Mouse (Mus musculus): ENCODE measurements at regions not wholly inside any gene's neighbourhood (a gene's known extent, or its start where the extent isn't known, plus 50 kb on each side); places are given as distances from the start of the nearest gene placed in this dataset.
A peak's percentile ranks its signal among the peaks of the same experiment; 100 is the strongest.
"Not testable (repeated sequence)": the region's sequence is repeated elsewhere in the genome, so short reads cannot be mapped to it uniquely, and the experiment has no call there.

DNA sequence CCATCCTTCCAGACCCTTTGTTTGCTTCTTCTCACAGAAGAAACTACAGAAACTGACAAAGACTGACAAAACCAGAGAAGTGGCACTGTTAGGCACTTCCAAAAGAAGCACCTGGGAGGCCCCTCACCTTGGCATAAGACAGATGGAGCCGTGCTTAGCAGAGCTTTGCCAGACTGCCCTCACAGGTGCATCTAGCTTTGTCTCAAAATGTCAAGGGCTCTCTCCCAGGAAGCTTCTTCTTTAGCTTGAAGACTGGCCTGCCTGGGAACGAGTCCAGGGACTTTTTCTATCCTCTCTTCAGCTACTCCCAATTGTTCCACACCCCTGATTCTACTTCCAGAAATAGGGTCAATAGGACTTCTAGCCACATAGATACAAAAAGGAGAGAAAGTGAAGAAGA lies 219.4 kb downstream of the Dad1 start:
- intact Hi-C loops (cut with DNase I): no loop called here
- DNase-seq: no peak

DNA sequence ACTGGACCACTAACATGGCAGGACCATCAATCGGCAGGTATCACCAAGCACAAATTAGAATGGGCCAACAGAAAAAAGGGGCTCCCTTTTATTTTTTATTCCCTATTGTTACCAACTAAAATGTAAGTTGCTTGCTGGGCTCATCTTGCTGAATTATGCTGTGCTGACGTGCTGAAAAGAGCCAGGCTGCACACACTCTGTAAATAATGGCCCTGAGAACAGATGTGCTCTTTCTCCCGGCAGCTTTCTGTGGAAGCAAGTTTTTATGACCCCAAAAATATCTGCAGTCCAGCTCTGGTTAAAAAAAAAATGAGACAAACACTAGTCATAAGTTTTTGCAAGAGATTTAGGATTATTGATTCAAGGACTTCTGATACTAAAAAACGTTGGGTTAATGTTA lies 230.4 kb downstream of the Dad1 start:
- no peak for DNase-seq
- intact Hi-C loops (cut with DNase I): no loop called here

DNA sequence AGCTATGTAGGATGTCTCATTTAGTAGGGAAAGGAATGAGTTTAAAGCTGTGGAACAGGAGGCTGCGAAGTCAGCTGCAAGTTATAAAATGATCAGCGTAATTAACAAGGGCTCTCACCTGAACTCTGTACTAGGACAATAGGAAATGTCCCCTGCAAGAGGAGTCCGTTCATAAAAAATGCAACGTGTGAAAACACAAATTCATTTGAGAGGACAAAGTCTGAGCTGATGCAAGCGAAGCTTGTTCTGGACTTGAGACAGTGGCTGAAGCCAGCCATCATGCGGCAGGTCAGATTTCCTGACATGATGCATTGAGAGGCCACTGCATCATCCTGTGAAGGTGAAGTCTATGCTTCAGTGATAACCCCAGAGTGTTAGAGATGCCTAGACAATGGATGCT lies 232.5 kb downstream of the Dad1 start:
- intact Hi-C loops (cut with DNase I): no loop called here
- no peak for DNase-seq

DNA sequence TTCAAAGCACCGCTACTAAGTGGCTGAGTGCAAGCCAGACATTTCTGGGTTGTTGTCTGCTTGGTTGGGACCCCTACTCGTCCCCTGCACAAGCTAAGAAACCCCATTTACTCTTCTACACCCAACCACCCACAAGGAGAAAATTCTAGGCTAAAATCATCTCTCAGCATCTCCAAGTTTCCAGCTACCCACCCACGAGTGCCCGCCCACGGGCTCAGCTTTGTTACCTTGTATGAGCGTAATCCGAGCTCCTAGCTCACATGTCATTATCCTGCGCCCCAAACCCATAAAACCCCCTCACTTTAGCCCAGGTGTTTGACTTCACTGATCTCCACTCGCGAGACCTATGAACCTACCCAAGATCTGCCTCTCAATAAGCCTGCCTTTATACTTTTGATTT lies 239.3 kb downstream of the Dad1 start:
- DNase-seq: no peak
- intact Hi-C loops (cut with DNase I): no loop called here

DNA sequence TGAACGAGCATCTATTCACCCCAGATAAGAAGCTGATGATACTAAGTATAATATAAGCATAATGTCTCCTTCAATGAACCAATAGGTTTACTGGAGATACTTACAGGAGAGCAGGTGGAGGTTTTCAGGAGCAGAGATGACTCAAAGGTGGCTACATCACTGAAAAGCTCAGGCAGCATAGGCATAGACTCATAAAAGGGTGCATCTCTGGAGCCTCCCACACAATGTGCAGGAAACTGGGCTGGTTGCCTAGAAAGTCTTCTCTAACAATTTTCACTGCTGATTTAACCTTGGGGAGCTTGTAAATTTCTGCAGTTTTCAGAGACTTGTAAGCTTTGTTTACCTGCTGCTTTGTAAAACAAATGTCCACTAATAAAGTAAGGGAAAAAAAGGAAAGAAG lies 251.8 kb downstream of the Dad1 start:
- intact Hi-C loops (cut with DNase I): no loop called here
- DNase-seq: no peak

DNA sequence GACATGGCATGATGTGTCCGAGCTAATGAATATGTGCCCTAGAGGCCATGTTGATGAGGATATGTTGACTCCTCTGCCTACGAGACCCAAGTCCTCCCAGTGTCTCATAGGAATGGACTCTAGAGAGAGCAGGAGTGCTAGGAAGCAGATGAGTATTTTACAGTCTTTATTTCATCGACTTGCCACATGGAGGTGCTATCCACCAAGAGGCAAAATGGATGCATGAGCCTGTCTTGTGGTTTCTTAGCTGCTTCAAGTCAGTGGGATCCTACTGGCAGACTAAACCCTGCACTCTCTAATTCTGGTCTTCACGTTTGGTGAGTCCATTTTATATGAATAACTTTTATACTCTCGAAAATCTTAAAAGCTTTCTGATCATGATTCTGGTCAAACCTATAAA lies 253.4 kb downstream of the Dad1 start:
- no peak for DNase-seq
- intact Hi-C loops (cut with DNase I): no loop called here

DNA sequence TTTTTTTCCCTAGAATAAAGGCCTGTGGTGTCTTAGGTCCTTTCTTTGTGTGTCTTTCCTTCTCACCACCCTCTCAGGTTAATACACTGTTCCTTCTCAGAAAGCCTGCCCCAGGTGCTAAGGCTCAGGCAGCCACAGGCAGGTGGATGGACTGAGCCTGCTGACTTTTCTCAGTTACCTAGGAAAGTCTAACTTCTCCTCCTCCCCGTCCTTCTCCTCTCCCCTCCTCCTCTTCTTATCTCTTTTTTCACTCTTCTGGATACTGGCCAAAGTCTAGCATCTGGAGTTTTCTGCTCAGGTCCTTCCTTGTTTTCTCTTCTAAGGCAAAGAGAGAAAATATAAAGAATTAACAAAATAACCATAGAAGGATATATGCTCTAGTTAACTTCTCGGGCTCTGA lies 260.5 kb downstream of the Dad1 start:
- DNase-seq: no peak
- intact Hi-C loops (cut with DNase I): no loop called here

DNA sequence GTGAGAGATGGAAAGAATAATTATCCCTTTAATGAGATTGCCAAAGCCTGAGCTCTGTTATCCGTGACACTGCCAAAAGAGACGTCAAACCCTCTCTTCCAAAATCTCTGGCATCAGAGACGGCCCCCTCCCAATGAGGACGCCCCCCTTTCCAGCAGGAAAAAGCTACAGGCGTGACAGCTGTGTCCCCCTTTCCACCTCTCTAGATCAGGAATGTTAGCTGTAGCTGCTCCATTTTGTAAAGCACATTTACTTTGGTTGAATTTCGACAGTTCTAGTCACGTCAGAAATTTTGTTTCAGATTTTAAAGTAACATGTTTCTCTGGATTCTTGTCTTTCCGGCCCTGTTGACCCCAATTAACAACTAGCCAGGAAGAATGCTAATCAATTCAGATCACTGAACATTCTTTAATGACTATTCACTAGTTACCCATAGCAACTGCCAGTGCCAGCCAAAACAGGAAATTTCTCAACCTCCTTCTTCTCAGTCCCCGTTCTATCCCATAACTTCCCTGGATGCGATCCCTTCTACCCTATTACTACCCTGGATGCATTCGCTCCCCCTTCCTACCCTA lies 261.1 kb downstream of the Dad1 start:
- DNase-seq: no peak
- intact Hi-C loops (cut with DNase I): no loop called here

DNA sequence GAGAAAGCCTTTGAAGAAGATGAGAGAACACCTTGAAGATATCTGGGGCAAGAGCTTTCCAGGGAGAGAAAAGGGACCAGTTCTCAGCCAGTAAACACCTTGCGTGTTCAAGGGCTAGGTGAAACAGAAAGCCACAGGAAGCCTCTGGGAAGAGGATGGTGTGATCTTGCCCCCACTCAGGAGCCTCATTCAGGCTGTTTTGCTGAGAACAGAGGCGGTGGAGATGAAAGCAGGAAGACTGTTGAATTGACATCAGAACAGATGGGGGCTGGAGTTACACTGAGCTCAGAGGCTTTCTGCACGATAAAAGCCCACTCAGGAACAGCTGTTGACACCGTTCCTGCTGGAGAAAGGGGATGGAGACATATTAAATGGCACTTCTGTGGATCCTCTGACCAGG lies 262.5 kb downstream of the Dad1 start:
- no peak for DNase-seq
- intact Hi-C loops (cut with DNase I): no loop called here

DNA sequence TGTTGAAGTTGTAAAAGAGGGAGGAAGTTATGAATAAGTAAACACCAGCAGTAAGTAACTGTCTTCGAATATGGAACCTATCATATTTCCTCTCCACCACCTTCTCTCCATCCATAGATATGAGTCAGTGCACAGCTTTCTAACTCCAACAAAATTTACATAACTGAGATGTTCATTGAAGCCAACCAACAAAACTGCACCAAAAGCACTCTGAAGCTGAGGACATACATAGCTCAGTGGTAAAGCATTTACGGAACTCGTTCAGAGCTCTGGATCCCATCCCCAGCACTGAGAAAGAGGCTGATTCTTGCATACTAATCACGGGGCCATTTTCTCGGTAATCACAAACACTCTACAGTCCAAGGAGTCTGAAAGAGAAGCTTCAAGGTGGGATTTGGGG lies 273.1 kb downstream of the Dad1 start:
- DNase-seq: no peak

DNA sequence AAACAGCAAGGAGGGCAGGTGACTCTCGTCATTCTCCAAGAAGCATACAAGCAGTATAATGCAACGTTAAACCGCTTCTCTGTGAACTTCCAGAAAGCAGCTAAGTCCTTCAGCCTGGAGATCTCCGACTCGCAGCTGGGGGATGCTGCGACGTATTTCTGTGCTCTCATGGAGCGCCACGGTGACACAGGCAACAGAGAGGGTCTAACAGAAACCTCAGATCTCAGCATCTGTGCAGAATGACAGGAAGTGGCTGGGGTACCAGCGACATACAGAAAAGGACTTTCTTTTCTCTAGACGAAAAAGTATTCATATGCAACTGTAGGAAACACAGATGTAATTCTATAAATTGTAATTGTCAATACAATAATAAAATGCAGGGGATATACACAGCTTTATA lies 292.5 kb downstream of the Dad1 start:
- intact Hi-C loops (cut with DNase I); DNase-seq: not testable (repeated sequence)

More for the DNA sequence above, 273.1 kb downstream of the Dad1 start:
- intact Hi-C loops (cut with DNase I): no loop called here

DNA sequence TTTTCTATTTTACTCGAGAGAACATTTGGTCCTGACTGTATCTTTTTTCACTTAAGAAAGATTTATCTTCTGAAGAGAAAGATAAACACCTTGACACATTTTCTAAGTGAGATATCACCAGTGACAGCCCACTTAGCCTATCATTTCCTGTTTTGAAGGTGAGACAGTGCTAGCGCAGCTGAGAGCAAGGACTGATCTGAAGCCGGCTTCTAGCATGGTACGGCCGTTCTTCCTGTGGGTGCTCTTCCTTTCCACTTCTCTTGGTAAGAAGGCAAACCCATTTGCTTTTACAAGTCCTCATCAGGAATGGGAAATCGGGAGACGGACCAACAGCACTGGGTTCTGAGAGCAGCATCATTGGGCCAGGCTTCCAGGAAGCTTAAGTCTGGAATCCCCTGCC lies 293.1 kb downstream of the Dad1 start:
- DNase-seq: no peak
- intact Hi-C loops (cut with DNase I): no loop called here

DNA sequence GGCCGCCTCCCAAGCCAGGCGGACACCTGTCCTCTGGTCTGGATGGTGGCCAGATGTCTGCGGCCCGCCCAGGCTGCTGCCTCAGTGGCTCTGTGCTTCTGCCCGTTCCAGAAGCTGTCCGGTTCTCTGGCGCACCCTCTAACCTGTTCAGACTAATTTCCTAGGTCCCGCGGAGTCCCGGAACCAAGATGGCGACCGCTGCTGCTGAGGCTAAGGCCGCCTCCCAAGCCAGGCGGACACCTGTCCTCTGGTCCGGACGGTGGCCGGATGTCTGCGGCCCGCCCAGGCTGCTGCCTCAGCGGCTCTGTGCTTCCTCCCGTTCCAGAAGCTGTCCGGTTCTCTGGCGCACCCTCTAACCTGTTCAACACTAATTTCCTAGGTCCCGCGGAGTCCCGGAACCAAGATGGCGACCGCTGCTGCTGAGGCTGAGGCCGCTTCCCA lies 318.1 kb downstream of the Dad1 start:
- peak; percentile 73 to 87 for DNase-seq
- intact Hi-C loops (cut with DNase I): not testable (repeated sequence)

DNA sequence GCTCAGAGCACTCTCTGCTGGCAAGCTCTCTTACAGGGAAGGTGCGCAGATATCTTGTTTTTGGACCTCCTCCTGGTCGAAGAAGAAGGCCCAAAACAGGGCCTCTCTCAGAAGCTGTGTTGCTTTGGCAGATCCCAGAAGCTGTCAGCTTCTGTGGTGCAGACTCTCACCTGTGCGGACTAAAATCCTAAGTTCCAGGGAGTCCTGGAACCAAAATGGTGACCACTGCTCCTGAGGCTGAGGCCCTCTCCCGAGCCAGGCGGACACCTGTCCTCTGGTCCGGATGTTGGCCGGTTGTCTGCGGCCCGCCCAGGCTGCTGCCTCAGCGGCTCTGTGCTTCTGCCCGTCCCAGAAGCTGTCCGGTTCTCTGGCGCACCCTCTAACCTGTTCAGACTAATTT lies 318.6 kb downstream of the Dad1 start:
- intact Hi-C loops (cut with DNase I): not testable (repeated sequence)
- peak; percentile 62 to 75 for DNase-seq

DNA sequence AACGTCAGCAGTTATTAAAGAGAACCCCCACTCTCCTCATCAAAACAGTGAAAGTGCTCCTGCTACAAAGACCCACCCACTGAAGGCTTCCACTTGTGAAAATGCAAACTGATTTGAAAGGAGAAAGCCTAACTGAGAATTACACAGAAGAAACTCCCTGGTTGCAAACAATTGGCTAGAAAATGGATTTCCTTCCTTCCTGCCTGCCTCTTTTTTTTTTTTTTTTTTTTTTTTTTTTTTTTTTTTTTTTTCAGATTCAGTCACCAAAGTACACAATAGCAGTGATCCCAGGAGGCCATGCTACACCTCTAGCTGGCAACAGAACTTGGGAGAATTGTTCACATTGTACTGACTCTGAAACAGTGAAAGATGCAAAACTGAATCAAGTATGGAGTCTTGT lies 343.0 kb downstream of the Dad1 start:
- DNase-seq: no peak
- intact Hi-C loops (cut with DNase I): no loop called here

DNA sequence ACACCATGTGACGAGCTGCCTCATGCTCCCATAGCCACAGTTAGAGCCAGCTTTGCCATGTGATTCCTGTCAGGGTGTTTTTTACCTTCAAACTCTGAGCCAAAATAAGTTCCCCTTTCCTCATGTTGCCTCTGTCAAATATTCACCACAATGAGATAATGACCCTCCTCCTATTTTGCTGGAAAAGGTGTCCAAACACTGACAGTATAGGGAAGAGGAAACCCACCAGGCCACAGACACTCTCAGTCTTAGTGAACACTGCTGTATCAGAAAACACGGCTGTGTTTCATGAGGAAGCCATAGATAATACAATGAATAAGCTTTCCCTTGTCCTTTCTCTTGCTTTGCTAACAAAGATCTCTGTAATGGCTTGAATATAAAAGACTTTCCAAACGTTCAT lies 349.3 kb downstream of the Dad1 start:
- intact Hi-C loops (cut with DNase I): no loop called here
- DNase-seq: no peak

DNA sequence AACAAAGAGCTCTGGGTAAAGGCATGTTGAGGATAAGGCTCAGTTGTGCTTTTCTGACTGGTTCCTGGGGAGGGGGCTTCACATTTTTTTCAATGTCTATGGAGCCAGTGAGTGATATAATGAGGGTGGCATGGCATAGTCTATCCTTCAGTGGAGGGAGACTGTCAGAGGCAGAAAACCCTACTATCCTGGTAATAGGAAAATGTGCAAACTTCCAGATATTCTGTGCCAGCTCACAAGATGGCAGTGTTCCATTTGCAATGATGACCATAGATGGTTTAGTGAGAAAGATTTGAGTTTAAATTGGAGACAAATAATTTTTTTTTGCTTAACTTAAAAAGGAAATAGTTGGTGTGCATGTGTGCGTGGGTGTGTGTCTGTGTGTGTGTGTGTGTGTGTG lies 352.8 kb downstream of the Dad1 start:
- intact Hi-C loops (cut with DNase I): no loop called here
- no peak for DNase-seq

DNA sequence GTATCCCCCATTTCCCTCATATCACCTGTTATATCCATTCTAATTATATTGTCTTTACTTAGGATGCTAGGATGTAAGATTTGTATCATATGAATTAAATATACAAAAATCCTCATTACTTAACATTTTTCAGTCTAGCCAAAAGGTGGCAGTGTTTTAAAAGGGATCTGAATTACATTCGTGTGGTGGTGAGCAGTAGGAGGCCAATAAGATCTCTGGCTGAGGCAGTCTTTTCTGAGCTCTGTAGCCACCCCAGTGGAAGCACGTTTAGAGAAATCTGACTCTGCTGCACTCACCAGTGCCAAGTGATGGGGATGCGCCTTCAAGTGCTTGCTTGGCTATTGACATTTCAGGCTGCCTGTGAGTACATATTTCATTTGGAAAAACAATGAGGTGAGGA lies 372.6 kb downstream of the Dad1 start:
- intact Hi-C loops (cut with DNase I): no loop called here
- no peak for DNase-seq

DNA sequence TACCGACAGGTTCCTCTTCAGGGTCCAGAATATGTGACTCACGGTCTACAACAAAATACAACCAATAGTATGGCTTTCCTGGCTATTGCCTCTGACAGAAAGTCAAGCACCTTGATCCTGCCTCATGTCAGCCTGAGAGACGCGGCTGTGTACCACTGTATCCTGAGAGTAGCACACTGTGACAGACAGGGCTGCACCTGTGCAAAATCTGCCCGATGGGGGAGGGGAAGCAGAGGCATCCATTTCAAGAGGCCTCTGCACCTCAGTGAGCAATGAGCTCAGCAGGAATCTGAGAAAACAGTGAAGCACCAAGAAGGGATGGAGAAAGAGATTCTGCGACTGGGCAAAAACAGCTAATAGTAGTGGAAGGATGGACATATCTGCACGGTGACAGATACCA lies 377.3 kb downstream of the Dad1 start:
- no peak for DNase-seq
- intact Hi-C loops (cut with DNase I): no loop called here

DNA sequence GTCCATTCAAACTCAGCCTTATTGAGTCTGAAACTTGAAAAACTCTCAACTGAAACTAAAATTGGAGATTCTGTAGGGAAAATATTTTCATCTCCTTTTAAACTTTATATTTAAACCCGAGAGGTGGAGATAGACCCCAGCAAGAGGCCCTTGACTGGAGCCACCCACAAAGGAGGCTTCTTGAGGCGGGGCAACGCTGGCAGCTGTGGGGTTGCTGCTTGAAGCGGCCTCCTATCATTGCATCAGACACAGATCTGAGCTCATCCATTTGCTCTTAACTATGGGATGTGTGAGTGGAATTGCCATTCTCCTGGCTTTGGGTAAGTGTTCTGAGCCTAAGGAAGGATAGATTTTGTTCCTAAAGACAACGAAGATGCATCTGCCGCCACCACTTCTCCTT lies 378.2 kb downstream of the Dad1 start:
- DNase-seq: no peak
- intact Hi-C loops (cut with DNase I): no loop called here

DNA sequence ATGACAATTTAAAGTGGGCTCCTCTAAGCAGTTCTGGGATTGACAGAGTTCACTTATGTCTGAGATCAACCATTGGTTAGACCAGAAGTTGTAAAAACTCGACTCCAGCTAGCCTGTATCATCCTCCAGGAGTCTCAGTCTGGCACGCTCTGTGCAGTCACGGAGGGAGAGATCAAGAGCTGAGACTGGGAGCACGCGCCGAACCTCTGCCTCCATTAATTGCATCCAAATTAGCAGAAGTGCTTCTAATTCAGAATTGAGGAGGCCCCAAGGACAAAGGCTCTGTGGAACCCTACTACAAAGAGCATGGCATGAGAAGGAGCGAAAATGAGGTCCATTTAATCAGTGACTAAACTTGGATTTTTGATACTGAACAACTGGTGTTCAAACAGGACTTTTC lies 406.9 kb downstream of the Dad1 start:
- intact Hi-C loops (cut with DNase I): no loop called here
- DNase-seq: no peak

DNA sequence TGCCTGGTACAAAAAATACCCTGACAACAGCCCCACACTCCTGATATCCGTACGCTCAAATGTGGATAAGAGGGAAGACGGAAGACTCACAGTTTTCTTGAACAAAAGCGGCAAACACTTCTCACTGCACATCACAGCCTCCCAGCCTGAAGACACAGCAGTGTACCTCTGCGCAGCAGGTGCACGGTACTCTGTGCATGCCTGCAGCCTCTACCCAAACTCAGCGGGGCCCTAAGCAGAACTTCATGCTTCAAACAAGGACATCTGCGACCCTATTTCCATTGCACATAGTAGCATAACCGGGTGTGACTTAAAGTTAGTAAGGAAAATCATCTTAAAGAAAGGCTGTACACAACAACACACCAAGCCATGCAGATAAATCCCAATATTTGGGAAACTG lies 408.3 kb downstream of the Dad1 start:
- intact Hi-C loops (cut with DNase I): no loop called here
- DNase-seq: no peak

DNA sequence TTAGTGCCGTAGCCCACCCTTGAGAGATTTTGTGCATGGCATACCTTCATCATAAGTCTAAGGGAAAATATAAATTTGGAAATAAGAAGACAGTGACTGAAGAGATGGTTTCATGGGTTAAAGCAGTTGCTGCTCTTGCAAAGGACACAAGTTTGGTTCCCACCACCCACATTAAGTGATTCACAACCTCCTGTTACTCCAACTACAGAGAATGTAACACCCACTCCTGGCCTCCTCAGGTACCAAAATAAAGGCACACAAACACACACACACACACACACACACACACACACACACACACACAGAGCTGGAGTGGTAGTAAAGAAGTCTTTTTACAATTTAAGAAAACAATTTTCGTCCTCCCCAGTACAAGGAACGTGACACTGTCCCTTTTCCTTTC lies 421.4 kb downstream of the Dad1 start:
- intact Hi-C loops (cut with DNase I): no loop called here
- no peak for DNase-seq

Measured in gastrocnemius, postnatal 36 days (tissue).